Mouse (Mus musculus): ENCODE measurements around the gene Pard6a. TPM values are rescaled to one million over a fixed set of nuclear protein-coding genes. Genes with fewer than 3 reads are reported as not detected.

The Pard6a gene
- polyA plus RNA-seq, 1 experiment from 2014 or later: 17.5 TPM

DNA sequence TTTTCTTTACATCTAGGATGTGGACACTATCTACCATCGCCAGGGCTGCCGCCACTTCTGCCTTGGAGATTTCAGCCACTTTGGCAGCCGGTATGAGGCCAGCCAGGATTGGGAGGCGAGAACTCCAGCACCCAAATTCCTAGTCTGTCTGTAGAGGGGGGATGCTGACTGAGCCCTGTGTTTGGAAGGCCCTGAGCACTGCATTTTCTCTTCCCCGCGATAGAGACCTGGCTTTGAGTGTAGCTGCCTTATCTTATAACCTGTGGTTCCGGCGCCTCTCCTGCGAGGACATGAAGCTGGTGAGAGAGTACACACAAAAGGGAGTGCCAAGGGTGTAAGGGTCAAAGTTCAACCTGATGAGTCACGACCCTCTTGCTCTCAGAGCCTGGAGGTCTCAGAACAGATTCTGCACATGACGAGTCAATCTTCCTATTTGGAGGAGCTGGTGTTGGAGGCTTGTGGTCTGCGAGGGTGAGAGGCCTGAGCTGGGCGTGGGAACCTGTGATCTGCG lies 12.7 kb upstream of the Pard6a start:
- Histone ChIP-seq H3K36me3 (ENCODE audit: control insufficient read depth, insufficient read depth, low read length) (peaks cover 15% of the 10 kb centered on the region), H3K9me3 (ENCODE audit: control insufficient read depth, low read length) (0 out of 2 replicates have a peak, but pooled peaks cover 5% of the 10 kb centered on the region), H3K4me2 (ENCODE audit: low read length) (no peak overlapping the region), H3K4me3 (ENCODE audit: low read depth, low read length) (no peak overlapping the region), H3K4me1 (replicated peaks; ENCODE audit: control insufficient read depth, insufficient read depth, low read length) (no peaks in the 10 kb centered on the region), H3K27ac (ENCODE audit: low read depth) (no peak overlapping the region), H3K27me3 (replicated peaks; ENCODE audit: control insufficient read depth, insufficient read depth, low read length) (no peaks in the 10 kb centered on the region), H3K9ac (ENCODE audit: low read length) (no peak overlapping the region)
- DNase-seq (ENCODE audit: low spot score) (no peak), ATAC-seq (replicated peaks; ENCODE audit: low FRiP score, low TSS enrichment, low read depth) (peak; percentile 10; the same call in 1 of the 2 replicates)
- 57% methylated on average over 14 of the region's 14 CpGs for WGBS

- WGBS: 68% methylated on average over 35 of the region's 35 CpGs
- H3K4me3 ChIP-seq (ENCODE audit: low read depth, low read length): no peak overlapping the region
- no peak overlapping the region for H3K9ac ChIP-seq (ENCODE audit: low read length)
- H3K36me3 ChIP-seq (ENCODE audit: control insufficient read depth, insufficient read depth, low read length): peaks cover 4% of the 10 kb centered on the region
- H3K27me3 ChIP-seq (replicated peaks; ENCODE audit: control insufficient read depth, insufficient read depth, low read length): no peaks in the 10 kb centered on the region
- no peak for DNase-seq (ENCODE audit: low spot score)
- no peak overlapping the region for H3K27ac ChIP-seq (ENCODE audit: low read depth)
- no peak for ATAC-seq (replicated peaks; ENCODE audit: low FRiP score, low TSS enrichment, low read depth)
- H3K9me3 ChIP-seq (ENCODE audit: control insufficient read depth, low read length): 0 out of 2 replicates have a peak, but pooled peaks cover 5% of the 10 kb centered on the region
- no peak overlapping the region for H3K4me2 ChIP-seq (ENCODE audit: low read length)
- H3K4me1 ChIP-seq (replicated peaks; ENCODE audit: control insufficient read depth, insufficient read depth, low read length): peaks cover 6% of the 10 kb centered on the region
Observed at GRCm38 (mm10) chr8:105689256-105689982, 11.5 kb upstream of the Pard6a start.

DNA sequence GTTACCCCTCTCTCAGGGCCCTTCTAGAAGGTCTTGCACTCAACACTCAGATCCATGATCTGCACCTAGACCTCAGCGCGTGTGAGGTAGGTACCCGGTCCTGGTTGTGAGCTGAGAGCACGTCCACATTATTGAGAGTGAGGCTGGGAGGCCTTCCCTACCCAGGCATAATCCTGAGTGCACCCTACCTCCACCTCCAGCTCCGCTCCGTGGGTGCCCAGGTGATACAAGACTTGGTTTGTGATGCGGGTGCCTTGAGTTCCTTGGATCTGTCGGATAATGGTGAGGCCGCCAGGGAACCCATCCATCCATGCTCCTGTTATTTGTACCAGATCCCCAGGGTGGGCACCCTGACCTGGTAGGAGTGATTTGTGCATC lies 11.0 kb upstream of the Pard6a start:
- DNase-seq (ENCODE audit: low spot score): no peak
- Histone ChIP-seq H3K4me2 (ENCODE audit: low read length) (no peak overlapping the region), H3K4me3 (ENCODE audit: low read depth, low read length) (no peak overlapping the region), H3K27me3 (replicated peaks; ENCODE audit: control insufficient read depth, insufficient read depth, low read length) (0 out of 2 replicates have a peak, but pooled peaks cover under 1% of the 10 kb centered on the region), H3K4me1 (replicated peaks; ENCODE audit: control insufficient read depth, insufficient read depth, low read length) (peaks cover 7% of the 10 kb centered on the region), H3K9ac (ENCODE audit: low read length) (no peak overlapping the region), H3K27ac (ENCODE audit: low read depth) (no peak overlapping the region), H3K9me3 (ENCODE audit: control insufficient read depth, low read length) (0 out of 2 replicates have a peak, but pooled peaks cover 5% of the 10 kb centered on the region), H3K36me3 (ENCODE audit: control insufficient read depth, insufficient read depth, low read length) (no peaks in the 10 kb centered on the region)
- ATAC-seq (replicated peaks; ENCODE audit: low FRiP score, low TSS enrichment, low read depth): no peak
- 89% methylated on average over 9 of the region's 9 CpGs for WGBS

GRCm38 (mm10) chr8:105690978-105691377 lies 10.0 kb upstream of the Pard6a start:
- Histone ChIP-seq H3K4me2 (ENCODE audit: low read length) (no peak overlapping the region), H3K36me3 (ENCODE audit: control insufficient read depth, insufficient read depth, low read length) (no peaks in the 10 kb centered on the region), H3K9me3 (ENCODE audit: control insufficient read depth, low read length) (0 out of 2 replicates have a peak, but pooled peaks cover 5% of the 10 kb centered on the region), H3K4me1 (replicated peaks; ENCODE audit: control insufficient read depth, insufficient read depth, low read length) (peaks cover 7% of the 10 kb centered on the region), H3K9ac (ENCODE audit: low read length) (no peak overlapping the region), H3K4me3 (ENCODE audit: low read depth, low read length) (no peak overlapping the region), H3K27me3 (replicated peaks; ENCODE audit: control insufficient read depth, insufficient read depth, low read length) (0 out of 2 replicates have a peak, but pooled peaks cover 3% of the 10 kb centered on the region), H3K27ac (ENCODE audit: low read depth) (no peak overlapping the region)
- WGBS: 72% methylated on average over 14 of the region's 14 CpGs
- DNase-seq (ENCODE audit: low spot score): no peak
- no peak for ATAC-seq (replicated peaks; ENCODE audit: low FRiP score, low TSS enrichment, low read depth)

DNA sequence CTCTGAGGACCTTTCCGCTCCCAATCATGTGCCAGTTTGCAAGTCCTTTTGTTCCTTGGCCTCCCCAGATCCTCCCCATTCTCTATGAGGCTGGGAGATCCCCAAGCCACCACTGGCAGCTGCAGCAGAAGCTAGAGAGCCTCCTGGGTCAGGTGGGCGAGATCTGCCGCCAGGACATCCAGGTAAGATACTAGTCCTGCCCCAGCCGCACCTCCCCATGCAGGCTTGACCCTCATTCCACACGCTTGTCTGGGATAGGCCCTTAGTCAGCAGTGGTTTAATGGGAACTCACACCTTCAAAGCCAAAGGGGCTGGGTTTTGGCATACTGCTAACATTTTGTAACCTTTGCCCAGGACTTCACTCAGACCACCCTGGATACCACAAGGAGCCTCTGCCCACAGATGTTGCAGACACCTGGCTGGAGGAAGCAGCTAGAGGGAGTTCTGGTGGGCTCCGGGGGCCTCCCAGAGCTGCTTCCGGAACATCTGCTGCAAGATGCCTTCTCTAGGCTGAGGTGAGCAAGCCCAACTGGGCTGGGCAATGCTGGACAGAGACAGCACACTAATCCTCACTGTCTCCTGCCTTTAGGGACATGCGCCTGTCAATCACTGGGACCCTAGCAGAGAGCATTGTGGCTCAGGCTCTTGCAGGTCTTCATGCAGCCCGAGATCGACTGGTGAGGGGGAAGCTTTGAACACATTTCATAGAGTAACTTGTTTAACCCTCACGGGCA lies 8.3 kb upstream of the Pard6a start:
- Histone ChIP-seq H3K4me2 (ENCODE audit: low read length) (no peak overlapping the region), H3K4me1 (replicated peaks; ENCODE audit: control insufficient read depth, insufficient read depth, low read length) (peaks cover 7% of the 10 kb centered on the region), H3K9me3 (ENCODE audit: control insufficient read depth, low read length) (0 out of 2 replicates have a peak, but pooled peaks cover 5% of the 10 kb centered on the region), H3K36me3 (ENCODE audit: control insufficient read depth, insufficient read depth, low read length) (peaks cover 11% of the 10 kb centered on the region), H3K27me3 (replicated peaks; ENCODE audit: control insufficient read depth, insufficient read depth, low read length) (0 out of 2 replicates have a peak, but pooled peaks cover 3% of the 10 kb centered on the region), H3K27ac (ENCODE audit: low read depth) (no peak overlapping the region), H3K9ac (ENCODE audit: low read length) (no peak overlapping the region), H3K4me3 (ENCODE audit: low read depth, low read length) (no peak overlapping the region)
- no peak for DNase-seq (ENCODE audit: low spot score)
- 94% methylated on average over 11 of the region's 11 CpGs for WGBS
- no peak for ATAC-seq (replicated peaks; ENCODE audit: low FRiP score, low TSS enrichment, low read depth)

GRCm38 (mm10) chr8:105693648-105694047 lies 7.3 kb upstream of the Pard6a start:
- Histone ChIP-seq H3K9me3 (ENCODE audit: control insufficient read depth, low read length) (0 out of 2 replicates have a peak, but pooled peaks cover 5% of the 10 kb centered on the region), H3K27me3 (replicated peaks; ENCODE audit: control insufficient read depth, insufficient read depth, low read length) (0 out of 2 replicates have a peak, but pooled peaks cover 3% of the 10 kb centered on the region), H3K4me3 (ENCODE audit: low read depth, low read length) (peak overlapping the region; percentile 37), H3K36me3 (ENCODE audit: control insufficient read depth, insufficient read depth, low read length) (peaks cover 21% of the 10 kb centered on the region), H3K9ac (ENCODE audit: low read length) (0 out of 2 replicates have a peak overlapping the region, but pooled peaks have one; percentile 20), H3K4me2 (ENCODE audit: low read length) (peak overlapping the region; percentile 94), H3K27ac (ENCODE audit: low read depth) (no peak overlapping the region), H3K4me1 (replicated peaks; ENCODE audit: control insufficient read depth, insufficient read depth, low read length) (peaks cover 7% of the 10 kb centered on the region)
- ATAC-seq (replicated peaks; ENCODE audit: low FRiP score, low TSS enrichment, low read depth) (peak; percentile 42; the same call in 1 of the 2 replicates), DNase-seq (ENCODE audit: low spot score) (peak; percentile 91)
- 2% methylated on average over 29 of the region's 30 CpGs for WGBS

GRCm38 (mm10) chr8:105694051-105694799 lies 6.7 kb upstream of the Pard6a start:
- Histone ChIP-seq H3K27ac (ENCODE audit: low read depth) (no peak overlapping the region), H3K4me1 (replicated peaks; ENCODE audit: control insufficient read depth, insufficient read depth, low read length) (peaks cover 7% of the 10 kb centered on the region), H3K4me2 (ENCODE audit: low read length) (peak overlapping the region; percentile 94), H3K9ac (ENCODE audit: low read length) (0 out of 2 replicates have a peak overlapping the region, but pooled peaks have one; percentile 20), H3K9me3 (ENCODE audit: control insufficient read depth, low read length) (0 out of 2 replicates have a peak, but pooled peaks cover 5% of the 10 kb centered on the region), H3K27me3 (replicated peaks; ENCODE audit: control insufficient read depth, insufficient read depth, low read length) (0 out of 2 replicates have a peak, but pooled peaks cover 3% of the 10 kb centered on the region), H3K36me3 (ENCODE audit: control insufficient read depth, insufficient read depth, low read length) (peaks cover 21% of the 10 kb centered on the region), H3K4me3 (ENCODE audit: low read depth, low read length) (peak overlapping the region; percentile 37)
- WGBS: 9% methylated on average over 38 of the region's 40 CpGs
- DNase-seq (ENCODE audit: low spot score) (no peak), ATAC-seq (replicated peaks; ENCODE audit: low FRiP score, low TSS enrichment, low read depth) (peak; percentile 25; the same call in 1 of the 2 replicates)
